Mouse (Mus musculus) embryo, embryonic 10 days (tissue): ENCODE data around the gene Tent5b.

Experiments
- DNase-seq: peaks from one replicate; pipeline ENCODE4 v3.0.0-alpha.2; 2015; ENCODE audit warnings: low spot score

The Tent5b gene

DNA sequence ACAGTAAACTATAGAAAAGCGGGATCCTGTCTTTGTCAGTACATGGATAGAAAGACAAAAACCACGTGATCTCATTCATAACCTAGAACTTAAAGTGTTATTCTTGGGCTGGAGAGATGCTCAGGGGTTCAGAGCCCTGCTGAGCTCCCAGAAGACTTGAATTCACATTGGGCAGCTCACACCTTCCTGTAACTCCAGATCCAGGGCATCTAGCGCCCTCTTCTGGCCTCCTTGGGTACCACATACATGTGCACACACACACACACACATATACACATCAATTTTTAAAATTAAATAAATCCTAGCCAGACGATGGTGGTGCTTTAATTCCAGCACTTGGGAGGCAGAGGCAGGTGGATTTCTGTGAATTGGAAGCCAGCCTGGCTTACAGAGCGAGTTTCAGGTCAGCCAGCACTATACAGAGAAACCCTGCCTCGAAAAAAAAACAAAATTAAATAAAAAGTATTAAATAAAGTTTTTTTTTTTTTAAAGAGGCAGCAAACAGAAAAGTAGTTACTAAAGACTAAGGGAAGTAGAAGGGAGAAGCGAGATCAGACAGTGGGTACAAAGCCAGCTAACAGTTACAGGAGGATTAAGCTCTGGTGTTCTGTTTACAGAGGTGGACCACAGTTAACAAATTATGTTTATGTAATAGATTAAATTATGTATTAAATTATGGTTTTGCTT lies 8.7 kb upstream of the Tent5b start:
- no peak for DNase-seq

DNA sequence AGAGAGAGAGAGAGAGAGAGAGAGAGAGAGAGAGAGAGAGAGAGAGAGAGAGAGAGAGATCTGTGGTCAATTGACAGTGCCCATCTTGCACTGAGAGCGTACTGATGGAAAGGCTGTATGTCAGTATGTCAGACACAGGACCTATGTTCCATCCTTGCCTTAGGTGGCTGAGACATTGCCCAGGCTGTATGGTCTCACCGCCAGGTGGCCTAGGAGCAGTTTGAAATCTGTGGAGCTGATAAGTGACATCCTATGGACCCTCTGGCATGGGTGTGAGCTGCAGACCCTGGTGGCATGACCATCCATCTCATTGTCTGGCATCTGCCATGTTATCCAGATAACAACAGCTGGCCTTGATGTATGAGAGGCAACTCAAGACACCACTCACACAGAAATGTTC lies 6.1 kb upstream of the Tent5b start:
- DNase-seq = no peak

DNA sequence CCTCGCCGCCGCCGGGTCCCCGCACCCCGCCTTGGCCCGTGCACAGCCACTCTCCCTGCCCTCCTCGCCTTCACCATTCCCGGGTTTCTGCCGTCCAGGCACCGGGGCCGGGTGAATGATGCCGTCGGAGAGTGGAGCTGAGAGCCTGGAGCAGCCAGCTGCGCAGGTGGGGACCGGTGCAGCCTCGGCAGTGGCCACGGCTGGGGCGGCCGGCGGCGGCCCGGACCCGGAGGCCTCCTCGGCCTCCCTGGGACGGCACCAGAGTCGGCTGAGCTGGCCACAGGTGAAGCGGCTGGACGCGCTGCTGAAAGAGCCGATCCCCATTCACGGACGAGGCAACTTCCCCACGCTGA lies 229 bp downstream of the Tent5b start:
- no peak for DNase-seq

DNA sequence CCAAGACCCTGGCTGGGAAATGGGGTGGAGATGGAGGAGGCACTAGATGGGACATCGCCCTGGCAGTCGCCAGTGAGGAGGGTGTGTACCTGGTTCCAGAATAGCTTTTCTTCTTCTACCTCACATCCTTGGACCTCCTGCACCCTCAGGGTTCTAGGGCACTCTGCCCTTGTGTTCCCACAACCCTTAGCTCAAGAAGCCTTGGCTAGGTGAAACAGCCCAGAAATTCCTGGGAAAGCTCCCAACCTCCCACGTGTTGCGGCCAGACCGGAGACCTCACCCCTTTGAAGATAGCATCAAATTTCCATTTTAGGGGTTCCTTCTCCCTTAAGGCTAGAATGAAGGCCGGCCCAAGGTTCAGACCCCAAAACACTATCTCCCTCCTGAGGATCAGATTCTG lies 822 bp downstream of the Tent5b start:
- DNase-seq = no peak

DNA sequence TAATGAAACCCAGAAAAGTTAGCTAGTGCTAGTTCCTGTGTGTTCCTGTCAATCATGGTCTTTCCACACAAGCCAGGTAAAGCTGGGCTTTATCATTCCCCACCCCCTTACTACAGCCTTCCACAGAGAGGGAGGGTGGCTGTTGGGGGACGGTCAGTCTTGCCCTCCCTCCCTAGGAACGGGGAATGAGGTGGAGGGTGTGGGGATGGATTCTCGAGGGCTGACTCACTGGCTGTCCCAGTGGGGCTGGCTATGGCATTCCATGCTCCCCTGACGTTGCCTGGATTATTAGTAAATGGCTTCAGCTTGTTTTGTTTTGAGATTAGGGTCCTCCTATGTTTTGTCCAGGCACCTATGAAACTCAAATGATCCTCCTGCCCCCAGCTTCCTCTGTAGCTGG lies 1.6 kb downstream of the Tent5b start:
- DNase-seq = no peak

DNA sequence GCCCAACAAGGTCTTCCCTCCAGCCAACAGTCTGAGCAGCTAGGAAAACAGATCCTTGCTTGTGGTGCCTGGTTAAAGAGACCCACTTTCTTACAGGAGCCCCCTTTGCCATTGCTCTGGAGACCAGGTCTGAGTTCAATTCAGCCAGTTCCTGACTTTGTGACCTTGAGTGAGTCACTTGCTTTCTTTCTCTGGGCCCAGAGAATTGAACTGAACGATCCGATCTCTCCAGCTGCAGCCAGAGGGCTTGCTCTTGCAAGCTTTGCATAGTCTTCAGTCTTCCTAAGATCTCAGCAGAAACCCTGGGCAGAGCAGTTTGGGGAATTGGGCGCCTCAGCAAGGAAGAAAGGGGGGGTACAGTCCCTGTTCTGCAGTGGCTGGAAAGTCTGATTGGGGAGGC lies 2.5 kb downstream of the Tent5b start:
- no peak for DNase-seq

DNA sequence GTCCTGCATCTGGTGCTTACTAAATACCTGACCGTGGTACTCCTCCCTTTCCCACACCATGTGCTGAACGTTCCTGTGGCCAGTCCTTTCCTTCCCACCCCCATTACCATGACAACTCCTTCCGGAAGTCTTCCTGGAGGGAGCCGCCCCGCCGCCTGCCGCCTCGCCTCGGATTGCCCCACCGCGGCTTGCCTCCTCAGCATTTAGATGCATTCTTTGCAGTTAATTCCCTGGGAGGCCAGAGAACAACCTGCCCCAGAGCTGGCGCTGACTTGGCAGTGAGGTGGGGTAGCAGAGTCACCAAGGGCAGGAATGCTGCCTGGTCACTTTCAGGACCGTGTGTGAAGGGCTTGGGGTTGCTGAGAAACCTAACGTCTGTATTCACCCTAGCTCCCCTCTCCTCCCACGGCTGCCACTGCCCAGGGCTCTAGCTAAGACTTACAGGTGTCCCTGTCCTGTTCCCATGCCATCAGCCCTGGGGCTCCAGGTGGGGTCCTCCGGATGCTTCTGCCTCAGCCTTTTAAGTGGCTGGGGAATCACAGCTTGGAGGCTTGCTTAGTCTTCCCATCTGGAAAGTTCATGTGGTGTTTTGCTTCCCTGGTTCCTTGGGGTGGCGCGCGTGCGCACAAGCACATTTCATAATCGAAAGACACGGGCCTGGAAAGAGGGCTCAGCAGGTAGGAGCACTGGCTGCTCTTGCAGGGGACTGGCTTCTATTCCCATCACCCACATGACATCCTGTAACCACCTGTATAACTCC lies 4.5 kb downstream of the Tent5b start:
- DNase-seq = peak; percentile 59

DNA sequence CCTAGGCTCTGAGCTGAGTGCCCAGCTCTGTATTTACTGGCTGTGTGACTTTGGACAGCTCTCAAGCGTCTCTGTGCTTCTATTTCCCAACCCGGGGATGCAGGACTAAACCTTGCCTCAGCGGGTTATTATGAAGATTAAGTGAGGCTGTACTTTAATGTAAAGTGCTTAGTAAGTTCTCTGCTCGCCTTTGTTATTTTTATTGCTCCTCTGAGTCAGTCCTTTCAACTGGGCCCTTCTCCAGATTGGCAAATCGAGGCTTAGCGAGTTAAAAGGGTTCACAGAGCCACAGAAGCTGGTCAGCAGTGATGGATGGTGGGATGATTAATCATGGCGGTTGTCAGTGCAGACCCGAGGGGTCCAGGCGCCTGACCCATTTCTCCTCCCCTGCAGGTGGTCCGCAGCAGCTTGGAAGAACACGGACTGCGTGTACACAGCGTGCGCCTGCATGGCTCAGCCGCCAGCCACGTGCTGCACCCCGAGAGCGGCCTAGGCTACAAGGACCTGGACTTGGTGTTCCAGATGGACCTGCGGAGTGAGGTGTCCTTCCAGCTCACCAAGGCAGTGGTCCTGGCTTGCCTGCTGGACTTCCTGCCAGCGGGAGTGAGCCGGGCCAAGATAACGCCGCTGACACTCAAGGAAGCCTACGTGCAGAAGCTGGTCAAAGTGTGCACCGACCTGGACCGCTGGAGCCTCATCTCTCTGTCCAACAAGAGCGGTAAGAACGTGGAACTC lies 5.9 kb downstream of the Tent5b start:
- no peak for DNase-seq

DNA sequence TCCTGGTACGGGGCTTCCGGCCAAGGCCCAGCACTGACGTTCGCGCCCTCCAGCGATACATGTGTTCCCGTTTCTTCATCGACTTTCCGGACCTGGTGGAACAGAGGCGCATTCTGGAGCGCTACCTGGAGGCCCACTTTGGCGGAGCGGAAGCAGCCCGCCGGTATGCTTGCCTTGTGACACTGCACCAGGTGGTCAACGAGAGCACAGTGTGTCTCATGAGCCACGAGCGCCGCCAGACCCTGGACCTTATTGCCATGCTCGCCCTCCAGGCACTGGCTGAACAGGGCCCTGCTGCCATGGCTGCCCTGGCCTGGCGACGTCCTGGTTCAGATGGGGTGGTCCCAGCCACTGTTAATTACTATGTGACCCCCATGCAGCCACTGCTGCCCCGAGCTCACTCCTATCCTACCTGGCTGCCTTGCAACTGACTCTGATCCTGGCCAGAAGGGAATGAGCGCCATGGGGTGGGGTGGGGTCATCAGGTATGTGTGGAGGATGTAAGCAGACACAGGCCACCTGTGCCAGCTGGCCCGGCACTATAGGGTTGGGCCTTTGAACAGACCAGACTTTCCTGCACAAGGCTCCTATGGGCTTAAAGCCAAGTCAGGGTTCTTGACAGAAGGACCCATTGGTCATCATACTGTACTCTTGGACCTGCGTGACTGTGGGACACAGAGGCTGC lies 6.9 kb downstream of the Tent5b start:
- DNase-seq = no peak

DNA sequence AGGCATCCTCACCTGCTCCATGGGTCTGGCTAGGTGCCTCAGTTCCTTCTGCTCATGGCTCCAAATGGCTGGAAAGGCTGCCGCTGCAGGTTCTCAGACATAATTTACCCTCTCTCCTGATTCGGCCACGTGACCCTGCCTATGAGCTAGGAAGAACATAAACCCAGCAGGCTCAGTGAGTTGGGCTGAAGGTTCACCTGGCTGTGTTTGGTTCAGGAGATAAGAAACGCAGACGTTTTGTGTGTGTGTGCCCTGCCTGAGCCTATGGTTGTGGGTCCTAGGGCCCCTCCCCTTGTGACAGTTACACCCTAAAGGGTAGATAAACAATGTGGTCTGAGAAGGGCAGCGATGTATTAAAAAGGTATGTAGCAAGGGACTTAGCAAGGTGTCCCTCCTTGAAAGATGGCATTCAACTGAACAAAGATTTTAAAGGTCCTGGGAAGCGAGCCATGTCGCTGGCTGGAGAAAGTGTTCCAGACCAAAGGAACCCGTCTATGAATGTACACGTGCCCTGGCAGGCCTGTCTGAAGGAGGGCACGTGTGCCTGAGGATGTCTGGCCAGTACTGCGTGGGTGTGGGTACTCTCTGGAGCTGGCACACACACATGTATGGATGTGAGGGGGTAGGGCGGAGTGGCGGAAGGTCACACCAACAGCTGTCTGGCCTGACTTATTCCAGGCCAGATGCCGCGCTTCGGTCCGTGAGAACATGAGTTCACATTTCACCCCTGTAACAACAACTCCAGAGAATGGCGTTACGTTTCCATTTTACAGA lies 8.9 kb downstream of the Tent5b start:
- DNase-seq = no peak

DNA sequence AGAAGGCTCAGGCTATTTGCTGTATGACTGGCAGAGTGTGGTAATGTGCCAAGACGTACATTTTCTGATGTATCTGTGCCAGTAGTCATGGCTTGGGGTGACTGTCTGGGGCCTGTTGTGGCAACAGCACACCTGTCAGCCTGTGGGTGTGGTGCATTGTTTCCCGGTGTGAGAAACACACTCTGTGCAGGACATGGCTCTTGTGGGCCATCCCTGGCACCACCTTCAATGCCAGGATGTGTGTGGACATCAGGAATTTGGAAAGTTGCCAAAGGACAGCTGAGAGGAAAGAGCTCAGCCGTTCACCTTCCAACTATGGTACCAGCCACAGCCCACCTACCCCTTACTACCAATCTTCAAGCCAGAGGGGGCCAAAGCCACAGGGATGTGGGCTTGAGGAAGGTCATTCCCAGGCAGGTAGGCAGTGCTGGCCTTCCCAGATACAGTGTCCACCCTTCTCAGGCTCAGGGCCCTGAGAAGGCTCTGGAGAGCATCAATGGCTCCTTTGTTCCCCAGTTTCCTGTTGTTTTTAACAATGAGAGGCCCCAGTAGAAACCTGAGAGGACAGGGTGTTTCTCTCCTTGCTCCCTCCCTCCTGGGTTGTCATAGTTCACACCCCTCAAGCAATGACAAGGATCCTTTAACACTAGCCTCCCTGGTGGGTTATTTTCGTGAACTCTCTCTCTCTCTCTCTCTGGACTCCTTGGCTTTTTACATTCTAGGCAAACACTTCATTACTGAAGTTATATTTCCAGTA lies 9.7 kb downstream of the Tent5b start:
- DNase-seq = no peak

DNA sequence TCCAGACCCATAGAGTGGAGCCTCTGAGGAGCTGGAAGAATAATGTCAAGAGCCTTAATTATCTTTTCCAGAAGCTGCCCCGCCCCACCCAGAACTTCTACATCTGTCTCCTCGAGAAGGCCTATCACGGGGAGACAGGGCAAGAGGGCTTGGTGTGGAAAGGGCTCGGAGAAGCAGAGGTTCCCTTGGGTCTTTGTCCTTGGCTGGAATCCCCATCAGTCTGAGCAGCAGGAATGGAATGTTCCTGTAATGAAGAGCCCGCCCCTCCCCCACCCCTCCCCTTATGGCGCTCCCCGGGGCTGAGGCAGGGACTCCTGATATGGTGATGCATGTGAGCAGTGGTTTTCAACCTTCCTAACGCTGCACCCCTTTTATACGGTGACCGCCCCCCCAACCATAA lies 11.9 kb downstream of the Tent5b start:
- DNase-seq = no peak

DNA sequence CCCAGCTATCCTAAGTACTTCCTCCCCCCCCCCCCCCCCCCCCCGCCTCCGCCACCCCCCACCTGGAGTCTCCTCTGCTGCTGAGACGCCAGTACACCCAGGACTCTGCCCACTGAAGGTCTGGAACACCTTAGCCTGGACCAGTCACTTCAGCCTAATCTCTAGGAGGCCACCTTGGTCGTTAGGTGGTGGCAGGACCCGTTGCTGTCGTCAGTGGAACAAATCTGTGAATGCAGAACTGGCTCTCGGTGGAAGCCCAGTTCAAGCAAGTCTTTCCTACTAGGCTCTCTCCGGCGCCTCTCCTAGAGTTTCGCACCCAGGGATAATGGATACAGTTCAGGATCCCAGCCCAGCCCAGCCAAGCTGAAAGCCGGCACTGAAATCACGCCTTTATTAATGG lies 14.0 kb downstream of the Tent5b start:
- no peak for DNase-seq

DNA sequence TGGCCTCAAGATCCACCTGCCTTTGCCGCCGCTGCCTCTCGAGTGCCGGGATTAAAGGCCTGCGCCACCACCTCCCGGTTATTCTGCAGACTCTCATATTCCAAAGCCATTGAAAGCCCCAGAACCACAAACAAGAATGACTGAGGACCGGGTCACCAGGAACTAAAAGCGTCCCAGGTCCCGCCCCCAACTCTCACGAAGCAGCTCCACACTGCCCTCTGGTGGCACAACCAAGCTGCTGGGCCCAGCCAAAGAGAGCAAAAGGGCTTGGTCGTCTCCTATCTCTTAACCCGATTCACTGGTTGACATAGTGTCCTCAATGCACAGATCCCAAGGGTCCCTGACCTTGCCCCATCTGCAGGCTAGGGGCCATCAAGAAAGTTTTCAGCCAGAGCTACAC lies 14.5 kb downstream of the Tent5b start:
- peak; percentile 92 for DNase-seq

DNA sequence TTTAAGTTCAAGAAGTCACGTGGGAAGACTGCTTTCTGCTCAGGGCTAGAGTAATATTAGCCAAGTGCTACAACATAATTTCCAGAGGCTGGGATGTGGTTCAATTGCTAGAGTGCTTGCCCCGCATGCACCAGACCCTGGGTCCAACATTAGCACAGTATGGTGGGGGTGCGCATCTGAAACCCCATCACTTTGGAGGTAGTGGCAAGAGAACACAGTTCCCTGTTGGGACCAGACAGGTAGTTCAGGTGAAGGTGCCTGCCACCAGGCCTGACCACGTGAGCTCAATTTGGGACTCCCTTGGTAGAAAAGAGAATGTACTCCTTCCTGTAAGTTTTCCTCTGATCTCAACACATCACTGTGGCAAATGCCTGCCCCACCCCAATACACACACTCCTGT lies 14.9 kb downstream of the Tent5b start:
- DNase-seq = no peak

DNA sequence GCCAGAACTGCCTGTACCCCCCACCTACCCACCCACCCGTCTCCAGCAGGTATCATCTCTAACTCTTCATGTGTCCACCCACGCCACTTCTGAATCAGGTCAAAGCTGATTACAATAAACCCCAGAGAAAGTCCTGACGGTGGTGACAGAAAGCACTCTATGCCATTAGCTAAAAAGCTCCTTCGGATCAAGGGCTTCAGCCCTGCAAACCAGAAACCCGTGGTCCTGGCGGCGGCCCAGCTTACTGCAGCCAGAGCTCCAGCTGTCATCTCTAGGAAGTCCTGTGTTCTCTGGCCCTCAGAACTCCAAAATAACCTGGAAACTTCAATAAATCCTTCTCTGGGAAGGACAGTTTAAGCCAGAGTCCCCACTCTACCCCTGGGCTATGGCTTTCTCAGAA lies 15.8 kb downstream of the Tent5b start:
- DNase-seq = no peak

DNA sequence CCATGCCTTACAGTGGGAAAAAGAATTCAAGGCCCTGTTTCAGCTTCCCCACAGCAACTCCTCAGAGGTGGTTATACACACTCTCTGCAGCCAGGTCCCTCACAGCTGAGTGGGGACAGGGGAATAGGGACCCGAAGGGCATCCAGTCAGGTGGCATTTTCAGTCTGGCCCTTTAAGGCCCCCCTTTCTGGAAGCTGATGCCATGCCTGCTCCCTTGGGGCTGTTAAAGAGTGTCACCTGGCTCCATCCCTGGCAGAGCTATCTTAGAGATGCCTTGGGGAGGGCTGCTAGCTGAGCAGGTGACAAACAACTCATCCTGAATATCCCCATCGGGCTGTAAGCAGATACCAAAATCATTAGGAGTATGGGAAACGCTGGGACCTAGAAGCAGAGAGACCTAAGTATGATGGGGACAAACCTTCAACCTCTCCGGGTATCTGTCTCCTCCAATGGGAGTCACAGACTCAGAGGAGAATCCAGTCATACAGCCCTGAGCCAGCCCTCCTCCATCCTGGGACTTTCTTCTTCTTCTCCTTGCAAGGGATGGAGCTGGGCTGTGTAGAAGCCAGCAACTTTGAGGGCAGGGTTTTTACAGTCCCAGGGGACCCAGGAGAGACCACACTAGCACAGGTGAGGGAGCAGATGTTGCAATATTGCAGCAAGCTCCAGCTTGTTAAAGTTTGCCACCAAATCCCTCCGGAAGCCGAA lies 17.0 kb downstream of the Tent5b start:
- DNase-seq = no peak

DNA sequence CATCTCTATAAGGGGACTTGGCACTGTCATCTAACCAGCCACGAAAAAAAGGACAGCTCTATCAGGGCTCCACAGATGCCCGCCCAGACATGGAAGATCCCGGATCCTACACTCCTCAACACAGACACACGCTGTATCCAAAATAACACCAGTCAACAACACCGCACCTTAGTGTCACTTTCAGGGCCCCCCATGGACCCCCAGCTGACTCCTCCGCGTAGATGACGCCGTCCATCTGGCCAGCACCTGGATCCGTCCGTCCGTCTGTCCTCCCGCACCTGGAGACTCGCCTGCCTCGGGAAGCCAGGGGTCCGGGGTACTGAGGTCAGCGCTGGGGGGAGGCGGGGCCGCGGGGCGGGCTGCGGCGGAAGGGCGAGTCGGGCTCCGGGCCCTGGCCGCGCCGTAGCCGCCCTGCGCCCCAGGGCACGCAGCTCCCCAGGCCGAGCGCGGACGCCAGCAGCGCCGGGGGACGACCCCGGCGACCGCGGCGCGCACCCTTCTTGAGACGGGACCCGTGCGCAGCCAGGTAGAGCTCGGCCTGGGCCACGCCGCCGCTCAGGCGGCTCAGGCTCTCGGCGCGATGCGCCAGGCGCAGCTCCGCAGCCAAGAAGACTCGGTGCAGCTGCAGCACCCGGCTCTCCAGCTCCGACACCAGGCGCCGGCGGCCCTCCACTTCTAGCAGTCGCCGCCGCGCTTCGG lies 17.7 kb downstream of the Tent5b start:
- peak; percentile 46 for DNase-seq

DNA sequence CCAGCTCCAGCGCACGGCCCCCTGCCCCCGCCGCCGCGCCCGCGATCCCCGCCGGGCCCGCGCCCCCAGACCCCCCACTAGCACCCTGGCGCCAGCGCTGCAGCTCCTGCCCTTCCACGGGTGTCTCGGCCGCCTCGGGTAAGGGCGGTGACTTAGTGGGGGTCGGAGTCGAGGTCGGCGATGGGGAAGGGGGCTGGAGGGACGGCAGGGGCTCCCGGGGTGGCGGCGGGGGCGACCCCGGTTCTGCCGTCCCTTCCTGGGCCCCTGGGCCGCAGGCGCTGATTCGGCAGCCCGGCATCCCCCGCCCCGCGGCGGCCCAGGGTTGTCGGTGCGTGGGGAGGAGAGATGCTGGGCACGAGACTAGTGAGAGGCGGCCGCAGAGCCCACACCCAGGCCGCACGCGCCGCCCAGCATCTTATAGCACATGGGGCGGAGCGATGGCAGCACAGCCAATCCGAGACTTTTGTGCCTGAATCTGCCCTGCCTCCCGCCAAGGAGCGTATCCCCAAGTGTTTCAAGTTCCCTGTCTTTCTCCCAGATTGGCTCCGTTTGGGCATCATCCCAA lies 18.3 kb downstream of the Tent5b start, which contains the start of gene Trnp1:
TSS of gene Trnp1 (minus strand) at position 391 of the 565 bp plus-strand sequence.
- DNase-seq = peak; percentile 95
